Mouse (Mus musculus) heart, postnatal 0 days (tissue): ENCODE data around the gene Lias. TPM values are rescaled to one million over a fixed set of nuclear protein-coding genes. Genes with fewer than 3 reads are reported as not detected.

ENCODE experiments used
- ATAC-seq: fragments of 200-750 bp; cut with Nextera tagmentation; 2 replicates; pipeline ENCODE4 v1.8.0; 2017; ENCODE audit warnings: low read depth, moderate number of reproducible peaks, moderate library complexity; ENCODE audit not compliant: insufficient read depth
- DNase-seq: peaks from one replicate; pipeline ENCODE4 v3.0.0-alpha.2; 2016; ENCODE audit warnings: low spot score
- H3K27ac ChIP-seq: fragments of 300-500 bp; sonication (generic); 2 replicates; pipeline ENCODE4 v1.5.1; 2014; ENCODE audit warnings: low read depth, mild to moderate bottlenecking
- H3K27me3 ChIP-seq: fragments of 300-500 bp; sonication (generic); 2 replicates; pipeline ENCODE4 v1.6.1; 2014; ENCODE audit warnings: low read length, mixed read lengths; ENCODE audit not compliant: control insufficient read depth, insufficient read depth
- H3K36me3 ChIP-seq: fragments of 300-500 bp; sonication (generic); replicated peaks from 2 replicates; pipeline ENCODE4 v1.6.1; 2014; ENCODE audit warnings: low read length, mixed read lengths; ENCODE audit not compliant: control insufficient read depth, insufficient read depth
- H3K4me1 ChIP-seq: fragments of 300-500 bp; sonication (generic); 2 replicates; pipeline ENCODE4 v1.6.1; 2014; ENCODE audit warnings: antibody characterized with exemption; ENCODE audit not compliant: control insufficient read depth, insufficient read depth
- H3K4me2 ChIP-seq: fragments of 300-500 bp; sonication (generic); 2 replicates; pipeline ENCODE4 v1.6.1; 2014; ENCODE audit warnings: low read depth, mild to moderate bottlenecking, low read length, moderate library complexity
- H3K4me3 ChIP-seq: fragments of 300-500 bp; sonication (generic); 2 replicates; pipeline ENCODE4 v1.5.1; 2014; ENCODE audit warnings: low read depth, low read length
- H3K9ac ChIP-seq: fragments of 300-500 bp; sonication (generic); replicated peaks from 2 replicates; pipeline ENCODE4 v1.6.1; 2014; ENCODE audit warnings: low read depth, low read length, mixed read lengths
- H3K9me3 ChIP-seq: fragments of 300-500 bp; sonication (generic); replicated peaks from 2 replicates; pipeline ENCODE4 v1.6.1; 2016; ENCODE audit warnings: low read length; ENCODE audit not compliant: control insufficient read depth
- CTCF ChIP-seq: IDR thresholded peaks from 2 replicates; pipeline ENCODE4 v1.5.1; 2016; ENCODE audit warnings: antibody characterized with exemption, control low read depth, low read depth
- EP300 ChIP-seq: IDR thresholded peaks from 2 replicates; pipeline ENCODE4 v1.6.1; 2016; ENCODE audit warnings: antibody characterized with exemption, low read depth
- WGBS: fragments of 180-500 bp; shearing (Covaris S2); extraction: QIAGEN DNeasy Blood & Tissue Kit; methylation state at CpG from one replicate; pipeline ENCODE4 v1.1.7; 2014; 5-methylcytosine and 5-hydroxymethylcytosine counted together
- polyA plus RNA-seq: library from polyadenylated mRNA; unstranded; fragments of >200 nt; fragmentation: Nextera tagmentation; extraction: Ambion mirVana; gene quantifications from 2 replicates; pipeline ENCODE4 v1.2.1, GENCODE M21; 2015
- total RNA-seq: library from RNA; depleted of rRNA; stranded (reverse); fragments of >200 nt; gene quantifications from 2 replicates; pipeline ENCODE4 v1.2.3, GENCODE M21; 2014; ENCODE audit warnings: low replicate concordance

Gene Lias
- total and polyA plus RNA-seq, 2 experiments from 2014 or later, result 26.2 to 75.2 TPM

DNA sequence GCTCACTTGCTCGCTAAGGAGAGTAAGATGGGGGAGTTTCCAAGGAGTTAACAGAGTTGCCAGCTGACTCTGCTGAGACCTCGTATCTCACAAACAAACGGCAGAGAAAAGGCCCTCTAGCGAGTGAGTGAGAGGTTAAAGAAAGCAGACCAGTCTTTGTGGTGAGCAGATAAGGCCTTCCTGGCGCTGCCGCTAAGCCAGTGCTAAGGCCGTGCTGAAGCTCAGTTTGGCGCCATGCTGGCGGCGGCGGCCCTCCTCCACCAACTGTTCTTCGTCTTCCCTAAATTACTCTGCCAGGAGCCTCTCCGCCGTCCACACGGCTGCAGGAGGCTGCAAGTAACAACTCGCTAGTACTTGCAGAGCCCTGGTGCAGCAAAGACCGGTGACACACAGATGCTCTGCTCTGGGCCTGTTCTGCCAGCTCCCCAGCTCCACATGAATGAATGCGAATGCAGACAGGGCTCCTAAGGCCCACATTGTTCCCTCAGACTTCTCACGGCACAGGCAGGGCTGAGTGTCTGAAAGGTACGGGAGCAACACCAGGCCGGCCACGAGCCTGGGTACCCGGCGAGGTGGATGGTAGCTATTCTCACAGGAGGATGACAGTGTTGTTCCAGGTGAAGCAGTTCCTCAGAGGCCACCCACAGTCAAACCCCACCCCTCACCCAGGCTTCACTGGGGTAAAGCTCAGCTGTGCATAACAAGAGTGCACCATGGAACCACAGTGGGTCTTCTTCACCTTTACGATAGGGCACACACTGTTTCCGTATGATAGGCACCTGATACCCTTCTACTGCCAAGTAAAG is 24.6 kb downstream of the Lias start:
- Histone ChIP-seq H3K4me2 (peak overlapping the region; percentile 41), H3K36me3 (peaks cover 50% of the 10 kb centered on the region), H3K4me3 (0 out of 2 replicates have a peak overlapping the region, but pooled peaks have one; percentile 3), H3K27ac (peak overlapping the region; percentile 86), H3K9ac (0 out of 2 replicates have a peak overlapping the region, but pooled peaks have one; percentile 45), H3K27me3 (no peaks in the 10 kb centered on the region), H3K9me3 (no peaks in the 10 kb centered on the region), H3K4me1 (peaks cover 10% of the 10 kb centered on the region)
- ATAC-seq (peak; percentile 89), DNase-seq (peak; percentile 83)
- 11% methylated on average over 26 of the region's 26 CpGs for WGBS
- TF ChIP-seq CTCF (0 out of 2 replicates have a peak, but pooled peaks have one; percentile 26), EP300 (0 out of 2 replicates have a peak, but pooled peaks have one; percentile 35)

DNA sequence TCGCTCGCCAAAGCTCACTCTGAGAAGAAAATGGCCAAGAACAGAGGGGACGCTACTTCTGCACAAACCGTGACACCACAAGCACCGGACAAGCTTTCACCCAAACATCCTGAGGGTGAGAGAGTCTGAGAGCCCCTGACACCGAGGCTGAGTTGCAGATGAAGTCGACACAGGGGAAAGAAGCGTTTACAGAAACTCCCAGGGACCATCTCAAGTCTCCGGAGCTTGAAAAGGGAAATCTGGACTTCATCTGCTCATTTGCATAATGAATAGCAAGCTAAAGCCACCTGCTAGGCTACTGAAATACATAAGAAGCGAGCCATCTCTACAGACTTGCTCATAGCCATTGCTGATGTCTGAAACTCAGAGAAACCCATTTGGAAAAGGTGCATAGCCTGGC is 27.8 kb downstream of the Lias start:
- DNase-seq (no peak), ATAC-seq (no peak)
- Histone ChIP-seq H3K4me2 (no peak overlapping the region), H3K9me3 (no peaks in the 10 kb centered on the region), H3K4me1 (peaks cover 10% of the 10 kb centered on the region), H3K27me3 (no peaks in the 10 kb centered on the region), H3K36me3 (peaks cover 64% of the 10 kb centered on the region), H3K9ac (no peak overlapping the region), H3K4me3 (no peak overlapping the region), H3K27ac (no peak overlapping the region)
- TF ChIP-seq CTCF (no peak), EP300 (no peak)
- 83% methylated on average over 10 of the region's 10 CpGs for WGBS

DNA sequence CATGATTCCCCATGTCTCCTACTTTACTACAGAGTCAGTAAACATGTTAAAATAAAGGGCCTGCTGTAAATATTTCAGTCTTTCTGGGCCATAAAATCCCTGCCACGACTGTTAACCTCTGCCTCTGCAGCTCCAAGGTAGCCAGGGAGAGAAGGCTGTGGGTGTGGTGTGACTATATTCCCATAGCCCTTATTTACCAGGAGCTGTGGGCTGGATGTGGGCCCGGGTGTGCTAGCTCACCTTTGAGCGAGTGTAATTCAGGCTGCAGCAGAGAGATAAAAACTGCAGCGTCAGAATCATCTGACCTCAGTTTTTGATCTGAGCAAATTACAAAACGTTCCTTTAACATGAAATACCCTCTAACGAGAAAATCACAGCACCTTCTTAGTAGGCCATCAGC is 29.5 kb downstream of the Lias start:
- DNase-seq, result no peak
- H3K4me2 ChIP-seq, result no peak overlapping the region
- peaks cover 68% of the 10 kb centered on the region for H3K36me3 ChIP-seq
- no peaks in the 10 kb centered on the region for H3K9me3 ChIP-seq
- no peak overlapping the region for H3K4me3 ChIP-seq
- TF ChIP-seq EP300 (no peak), CTCF (no peak)
- peaks cover 5% of the 10 kb centered on the region; the same call in 1 of the 2 replicates for H3K4me1 ChIP-seq
- WGBS, result 73% methylated on average over 6 of the region's 6 CpGs
- no peak overlapping the region for H3K9ac ChIP-seq
- H3K27ac ChIP-seq, result no peak overlapping the region
- ATAC-seq, result no peak
- H3K27me3 ChIP-seq, result no peaks in the 10 kb centered on the region

DNA sequence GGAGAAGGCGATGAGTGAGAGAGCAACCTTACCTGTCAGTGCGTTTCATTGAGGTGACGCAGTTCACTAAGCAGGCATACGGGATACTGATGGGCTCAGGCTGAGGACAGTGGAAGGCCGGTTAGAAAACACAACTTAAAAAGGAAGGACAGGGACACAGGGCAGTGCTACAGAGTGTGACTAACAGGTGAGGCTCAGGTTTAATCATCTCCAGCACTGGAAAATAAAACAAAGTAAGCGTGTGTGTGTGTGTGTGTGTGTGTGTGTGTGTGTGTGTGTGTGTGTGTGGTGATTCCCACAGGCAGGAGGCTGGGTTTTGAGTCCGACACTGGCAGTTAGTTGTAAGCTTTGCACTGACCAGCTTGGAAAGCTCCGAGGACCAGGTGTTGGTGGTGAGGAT is 31.5 kb downstream of the Lias start:
- Histone ChIP-seq H3K4me3 (no peak overlapping the region), H3K4me1 (no peaks in the 10 kb centered on the region), H3K9me3 (no peaks in the 10 kb centered on the region), H3K27me3 (no peaks in the 10 kb centered on the region), H3K36me3 (peaks cover 74% of the 10 kb centered on the region), H3K27ac (no peak overlapping the region), H3K4me2 (no peak overlapping the region), H3K9ac (no peak overlapping the region)
- no peak for TF ChIP-seq CTCF
- no peak for TF ChIP-seq EP300
- ATAC-seq (no peak), DNase-seq (no peak)
- WGBS, result 92% methylated on average over 8 of the region's 8 CpGs

DNA sequence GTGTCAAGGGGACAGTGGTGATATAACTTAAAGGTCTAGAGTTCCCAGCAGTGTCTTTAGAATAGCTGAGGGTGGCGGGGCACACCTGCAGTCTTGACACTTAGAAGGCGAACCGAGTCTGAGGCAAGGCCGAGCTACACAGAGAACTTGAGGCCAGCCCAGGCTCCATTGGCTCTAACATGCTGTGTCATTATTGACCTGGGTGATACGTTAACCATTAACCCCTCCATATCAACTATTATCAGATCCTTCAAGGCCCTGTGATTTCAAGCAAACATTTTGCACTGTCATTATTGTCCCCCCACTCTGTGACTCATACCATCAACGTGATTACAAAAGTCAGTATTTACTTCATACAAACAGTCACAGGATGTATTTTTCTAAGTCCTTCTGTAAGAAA is 32.9 kb downstream of the Lias start:
- ATAC-seq (no peak), DNase-seq (no peak)
- Histone ChIP-seq H3K4me1 (no peaks in the 10 kb centered on the region), H3K4me2 (no peak overlapping the region), H3K4me3 (no peak overlapping the region), H3K27ac (no peak overlapping the region), H3K27me3 (no peaks in the 10 kb centered on the region), H3K9me3 (no peaks in the 10 kb centered on the region), H3K36me3 (peaks cover 63% of the 10 kb centered on the region), H3K9ac (no peak overlapping the region)
- 84% methylated on average over 6 of the region's 6 CpGs for WGBS
- no peak for TF ChIP-seq CTCF
- no peak for TF ChIP-seq EP300

DNA sequence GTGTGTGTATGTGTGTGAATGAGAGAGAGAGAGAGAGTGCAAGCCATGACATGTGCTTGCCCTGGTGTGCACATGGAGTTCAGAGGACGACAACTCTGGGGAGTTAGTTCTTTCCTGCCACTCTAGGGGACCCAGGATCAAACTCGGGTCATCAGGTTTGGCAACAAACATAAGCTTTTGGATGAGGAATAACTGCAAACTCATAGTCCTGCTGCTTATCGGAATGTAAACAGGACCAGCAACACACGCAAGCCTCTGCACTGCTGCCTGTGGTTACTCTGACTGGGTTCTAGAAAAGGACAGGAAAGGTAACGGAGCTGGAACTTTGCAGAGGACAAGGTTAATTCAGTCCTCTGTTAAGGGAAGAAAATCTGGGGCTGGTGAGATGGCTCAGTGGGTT is 34.0 kb downstream of the Lias start:
- Histone ChIP-seq H3K9ac (no peak overlapping the region), H3K27me3 (no peaks in the 10 kb centered on the region), H3K4me1 (no peaks in the 10 kb centered on the region; the same call in 1 of the 2 replicates), H3K9me3 (no peaks in the 10 kb centered on the region), H3K4me3 (no peak overlapping the region), H3K27ac (no peak overlapping the region), H3K4me2 (no peak overlapping the region), H3K36me3 (peaks cover 56% of the 10 kb centered on the region)
- WGBS, result 83% methylated on average over 5 of the region's 5 CpGs
- DNase-seq (no peak), ATAC-seq (no peak)
- no peak for TF ChIP-seq CTCF
- no peak for TF ChIP-seq EP300
